Mouse (Mus musculus) thymus, adult 2 months (tissue): ENCODE measurements around the gene Clec2i.

Experiments used
- CTCF ChIP-seq: fragments of 200-500 bp; IDR thresholded peaks from 2 replicates; pipeline ENCODE4 v1.5.1; 2012; ENCODE audit warnings: mild to moderate bottlenecking, control low read depth, low read length, moderate library complexity, borderline replicate concordance; ENCODE audit not compliant: control insufficient read depth, poor library complexity, insufficient read depth; ENCODE audit errors: extremely low read depth
- POLR2A ChIP-seq: fragments of 200-500 bp; IDR thresholded peaks from 2 replicates; pipeline ENCODE4 v1.6.1; 2012; ENCODE audit warnings: mild to moderate bottlenecking, low read length, control low read depth, moderate library complexity; ENCODE audit not compliant: control insufficient read depth, poor library complexity, insufficient read depth; ENCODE audit errors: extremely low read depth

DNA sequence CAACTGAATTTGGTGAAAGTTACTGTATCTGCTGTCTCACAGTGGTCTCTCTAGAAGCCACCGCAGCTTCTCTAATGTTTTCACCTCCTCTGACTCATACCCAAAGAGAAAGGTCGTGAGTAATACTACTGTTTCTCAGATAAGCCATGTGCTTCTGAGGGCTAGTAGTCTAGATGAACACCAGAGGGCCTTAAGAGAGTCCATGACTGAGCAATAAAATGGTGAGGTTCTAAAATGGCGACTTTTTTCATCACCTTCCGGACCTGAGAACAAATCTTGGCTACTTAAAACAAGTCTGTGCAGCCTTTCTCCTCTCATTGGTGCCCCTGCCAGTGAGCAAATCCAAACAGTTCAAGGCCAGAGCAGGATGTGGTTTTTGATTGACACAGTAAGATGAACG lies 1.4 kb downstream of the Clec2i start:
- no peak for TF ChIP-seq CTCF
- TF ChIP-seq POLR2A, result no peak
